Mouse (Mus musculus) lung, adult 2 months (tissue): ENCODE data around the gene Alx3. TPM values are rescaled to one million over a fixed set of nuclear protein-coding genes. Genes with fewer than 3 reads are reported as not detected.
"Not testable (repeated sequence)": the region's sequence is repeated elsewhere in the genome, so short reads cannot be mapped to it uniquely, and the experiment has no call there.

ENCODE experiments used
- DNase-seq: peaks from one replicate; pipeline ENCODE4 v3.0.0; 2022
- H3K4me1 ChIP-seq: fragments of 200-500 bp; 2 replicates; pipeline ENCODE4 v1.6.1; 2011; ENCODE audit warnings: low read length; ENCODE audit not compliant: control insufficient read depth, insufficient read depth
- H3K4me3 ChIP-seq: fragments of 200-500 bp; replicated peaks from 2 replicates; pipeline ENCODE3; 2011; ENCODE audit warnings: low read depth, mild to moderate bottlenecking, control low read depth, low read length; ENCODE audit errors: extremely low read depth
- CTCF ChIP-seq: fragments of 200-500 bp; IDR thresholded peaks from 2 replicates; pipeline ENCODE4 v1.5.1; 2011; ENCODE audit warnings: mild to moderate bottlenecking, low read length, control low read depth; ENCODE audit not compliant: insufficient read depth
- POLR2A ChIP-seq: fragments of 200-500 bp; IDR thresholded peaks from 2 replicates; pipeline ENCODE4 v1.6.1; 2011; ENCODE audit warnings: low read depth, mild to moderate bottlenecking, control low read depth, low read length, borderline replicate concordance; ENCODE audit errors: extremely low read depth
- WGBS: fragments of 180-500 bp; shearing (Covaris S2); methylation state at CpG from one replicate; pipeline ENCODE4 v1.1.7; 2018; 5-methylcytosine and 5-hydroxymethylcytosine counted together
- polyA plus RNA-seq: library from polyadenylated mRNA; depleted of rRNA; stranded (reverse); fragments of >200 nt; gene quantifications from 2 replicates; pipeline ENCODE4 v1.2.3, GENCODE M21; 2012

Alx3 gene
- polyA plus RNA-seq, 1 experiment: not detected

- WGBS: 1% methylated on average over 47 of the region's 48 CpGs
- Histone ChIP-seq H3K4me1 (peaks cover 4% of the 10 kb centered on the region; the same call in 1 of the 2 replicates), H3K4me3 (peak within 1 kb of the TSS; percentile 84)
- TF ChIP-seq CTCF (no peak), POLR2A (no peak)
- peak; percentile 45 for DNase-seq
Observed at GRCm38 (mm10) chr3:107630682-107631522, 36.1 kb downstream of the Alx3 start, which contains the start of gene Gm10961. Gm10961 (plus strand) TSS chr3:107631322.

GRCm38 (mm10) chr3:107631523-107631958 is 36.7 kb downstream of the Alx3 start, which contains the start of gene Strip1:
Strip1 (minus strand) TSS chr3:107631694.
- TF ChIP-seq CTCF (no peak), POLR2A (peak; percentile 73; the same call in 1 of the 2 replicates)
- DNase-seq: peak; percentile 89
- peaks cover 4% of the 10 kb centered on the region; the same call in 1 of the 2 replicates for H3K4me1 ChIP-seq
- 0% methylated on average over 35 of the region's 35 CpGs for WGBS
- peak within 1 kb of the TSS; percentile 84 for H3K4me3 ChIP-seq

- no peak for DNase-seq
- no peak overlapping the region for H3K4me3 ChIP-seq
- H3K4me1 ChIP-seq: peaks cover 4% of the 10 kb centered on the region; the same call in 1 of the 2 replicates
- 94% methylated on average over 4 of the region's 4 CpGs for WGBS
- no peak for TF ChIP-seq CTCF
- no peak for TF ChIP-seq POLR2A
Observed at GRCm38 (mm10) chr3:107632786-107633185, 38.0 kb downstream of the Alx3 start.

GRCm38 (mm10) chr3:107633906-107634305 is 39.1 kb downstream of the Alx3 start:
- no peak for DNase-seq
- TF ChIP-seq CTCF: no peak
- TF ChIP-seq POLR2A: no peak
- WGBS: 92% methylated on average over 9 of the region's 9 CpGs
- H3K4me1 ChIP-seq: peaks cover 4% of the 10 kb centered on the region; the same call in 1 of the 2 replicates
- H3K4me3 ChIP-seq: no peak overlapping the region

GRCm38 (mm10) chr3:107635836-107636235 is 41.0 kb downstream of the Alx3 start:
- no peak overlapping the region for H3K4me3 ChIP-seq
- 52% methylated on average over 8 of the region's 8 CpGs for WGBS
- no peak for DNase-seq
- H3K4me1 ChIP-seq: no peaks in the 10 kb centered on the region
- no peak for TF ChIP-seq POLR2A
- TF ChIP-seq CTCF: no peak

- Histone ChIP-seq H3K4me3 (no peak overlapping the region), H3K4me1 (no peaks in the 10 kb centered on the region)
- 69% methylated on average over 3 of the region's 3 CpGs for WGBS
- no peak for DNase-seq
- TF ChIP-seq POLR2A (no peak), CTCF (no peak)
Observed at GRCm38 (mm10) chr3:107636236-107636635, 41.4 kb downstream of the Alx3 start.

GRCm38 (mm10) chr3:107637606-107638172 is 42.9 kb downstream of the Alx3 start:
- TF ChIP-seq CTCF: no peak
- no peak for TF ChIP-seq POLR2A

GRCm38 (mm10) chr3:107646947-107647346 is 52.1 kb downstream of the Alx3 start:
- TF ChIP-seq CTCF (no peak), POLR2A (no peak)
- WGBS: 47% methylated on average over 3 of the region's 3 CpGs
- H3K4me3 ChIP-seq: no peak overlapping the region
- no peaks in the 10 kb centered on the region for H3K4me1 ChIP-seq
- no peak for DNase-seq

More at GRCm38 (mm10) chr3:107637606-107638172, 42.9 kb downstream of the Alx3 start:
- H3K4me1 ChIP-seq: no peaks in the 10 kb centered on the region
- H3K4me3 ChIP-seq: no peak overlapping the region
- WGBS: 46% methylated on average over 5 of the region's 5 CpGs
- DNase-seq: no peak

- 52% methylated on average over 5 of the region's 5 CpGs for WGBS
- not testable (repeated sequence) for H3K4me3 ChIP-seq, H3K4me1 ChIP-seq, DNase-seq
Observed at GRCm38 (mm10) chr3:107650276-107650675, 55.4 kb downstream of the Alx3 start.
